Mouse (Mus musculus) small intestine, adult 2 months (tissue): ENCODE results near the gene 2510039O18Rik. TPM values are rescaled to one million over a fixed set of nuclear protein-coding genes. Genes with fewer than 3 reads are reported as not detected.
A peak's percentile ranks its signal among the peaks of the same experiment; 100 is the strongest.

Experiments used
- H3K27ac ChIP-seq: fragments of 200-500 bp; 2 replicates; pipeline ENCODE4 v1.5.1; 2012; ENCODE audit warnings: low read depth, low read length, control low read depth, inconsistent platforms; ENCODE audit not compliant: insufficient read depth
- H3K27me3 ChIP-seq: fragments of 200-500 bp; 2 replicates; pipeline ENCODE4 v1.6.1; 2012; ENCODE audit warnings: mild to moderate bottlenecking, moderate library complexity, low read length, inconsistent platforms; ENCODE audit not compliant: control insufficient read depth, insufficient read depth
- H3K36me3 ChIP-seq: fragments of 200-500 bp; 2 replicates; pipeline ENCODE4 v1.6.1; 2012; ENCODE audit warnings: mild to moderate bottlenecking, low read length, control low read depth, inconsistent platforms; ENCODE audit not compliant: control insufficient read depth, insufficient read depth
- H3K4me1 ChIP-seq: fragments of 200-500 bp; 2 replicates; pipeline ENCODE4 v1.6.1; 2012; ENCODE audit warnings: low read length, inconsistent platforms, mixed read lengths; ENCODE audit not compliant: control insufficient read depth, insufficient read depth, insufficient read length
- H3K4me3 ChIP-seq: fragments of 200-500 bp; 2 replicates; pipeline ENCODE4 v1.5.1; 2012; ENCODE audit warnings: low read depth, mild to moderate bottlenecking, control low read depth, inconsistent platforms, low read length, moderate library complexity
- CTCF ChIP-seq: fragments of 200-500 bp; IDR thresholded peaks from 2 replicates; pipeline ENCODE4 v1.5.1; 2012; ENCODE audit warnings: low read depth, mild to moderate bottlenecking, control low read depth, inconsistent platforms, low read length, moderate library complexity, mixed read lengths; ENCODE audit not compliant: insufficient replicate concordance, insufficient read length; ENCODE audit errors: extremely low read depth
- POLR2A ChIP-seq: fragments of 200-500 bp; IDR thresholded peaks from 2 replicates; pipeline ENCODE4 v1.6.1; 2012; ENCODE audit warnings: low read depth, mild to moderate bottlenecking, control low read depth, inconsistent platforms, low read length, moderate library complexity
- WGBS: fragments of 180-500 bp; shearing (Covaris S2); methylation state at CpG from one replicate; pipeline ENCODE4 v1.1.7; 2018; 5-methylcytosine and 5-hydroxymethylcytosine counted together
- polyA plus RNA-seq: library from polyadenylated mRNA; depleted of rRNA; stranded (reverse); fragments of >200 nt; gene quantifications from 2 replicates; pipeline ENCODE4 v1.2.3, GENCODE M21; 2012

2510039O18Rik gene
- polyA plus RNA-seq, 1 experiment = 209 TPM

DNA sequence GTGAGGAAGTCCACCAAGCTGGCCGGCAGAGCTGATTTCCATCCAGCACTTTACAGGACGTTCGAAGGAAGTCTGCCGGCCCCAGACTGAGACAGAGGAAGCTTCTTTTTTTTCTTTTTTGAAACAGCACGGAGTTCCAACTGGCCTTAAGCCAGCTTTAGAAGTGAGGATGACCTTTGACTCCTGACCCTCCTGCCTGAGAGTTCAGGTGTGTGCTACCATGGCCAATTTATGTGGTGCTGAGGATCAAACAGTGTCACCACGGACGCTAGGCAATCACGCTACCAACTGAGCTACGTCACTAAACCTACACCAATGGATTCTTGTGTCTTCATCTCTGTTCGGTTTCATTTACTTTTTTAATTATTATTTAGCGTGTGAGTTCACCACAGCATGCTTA, 18.4 kb upstream of the 2510039O18Rik start:
- no peaks in the 10 kb centered on the region for H3K4me1 ChIP-seq
- H3K27ac ChIP-seq = no peak overlapping the region
- H3K27me3 ChIP-seq = no peaks in the 10 kb centered on the region
- TF ChIP-seq POLR2A (no peak), CTCF (no peak)
- no peaks in the 10 kb centered on the region for H3K36me3 ChIP-seq
- 68% methylated on average over 11 of the region's 11 CpGs for WGBS
- H3K4me3 ChIP-seq = no peak overlapping the region

DNA sequence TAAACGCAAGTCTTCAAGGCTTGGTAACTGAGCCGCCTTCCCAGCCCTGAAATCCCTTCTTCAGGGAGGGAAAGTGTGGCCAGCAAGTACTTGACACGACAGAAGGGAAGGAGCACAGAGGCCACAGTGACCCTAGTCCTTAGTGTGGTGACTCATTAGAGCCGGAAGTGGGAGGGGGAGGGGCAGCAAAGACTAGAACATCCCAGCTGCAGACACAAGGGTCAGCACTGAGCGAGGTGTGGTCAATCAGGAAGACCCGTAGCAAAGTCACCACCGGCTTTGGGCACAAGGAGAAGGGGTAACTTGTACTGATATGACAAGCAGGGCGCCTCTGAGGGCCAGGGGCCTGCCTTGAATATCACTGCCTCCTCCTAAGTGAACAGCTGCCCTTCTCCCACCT, 13.0 kb upstream of the 2510039O18Rik start:
- no peaks in the 10 kb centered on the region for H3K27me3 ChIP-seq
- H3K36me3 ChIP-seq = no peaks in the 10 kb centered on the region
- TF ChIP-seq POLR2A (no peak), CTCF (no peak)
- H3K4me3 ChIP-seq = no peak overlapping the region
- no peak overlapping the region for H3K27ac ChIP-seq
- peaks cover 4% of the 10 kb centered on the region; the same call in 1 of the 2 replicates for H3K4me1 ChIP-seq
- 42% methylated on average over 8 of the region's 8 CpGs for WGBS

DNA sequence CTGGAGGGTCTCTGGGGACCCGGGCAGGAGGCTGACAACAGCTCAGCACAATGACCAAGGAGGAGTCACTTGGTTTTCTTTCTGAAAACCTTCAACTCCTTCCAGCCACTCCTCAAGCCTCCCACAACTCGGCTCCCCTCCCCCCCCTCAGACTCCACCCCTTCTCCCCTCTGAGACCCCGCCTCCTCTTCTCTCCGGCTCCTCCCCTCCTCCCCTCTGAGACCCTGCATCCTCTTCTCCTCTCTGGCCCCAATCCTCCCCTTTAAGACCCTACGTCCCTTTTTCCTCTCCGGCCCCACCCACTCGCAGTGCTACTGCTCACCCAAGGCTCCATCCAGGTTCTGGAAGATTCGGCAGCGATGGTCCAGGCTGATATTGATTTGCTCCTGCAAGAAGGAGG, 12.6 kb upstream of the 2510039O18Rik start:
- Histone ChIP-seq H3K36me3 (no peaks in the 10 kb centered on the region), H3K4me3 (no peak overlapping the region), H3K27ac (no peak overlapping the region), H3K4me1 (peaks cover 4% of the 10 kb centered on the region; the same call in 1 of the 2 replicates), H3K27me3 (no peaks in the 10 kb centered on the region)
- TF ChIP-seq CTCF (no peak), POLR2A (no peak)
- 36% methylated on average over 9 of the region's 9 CpGs for WGBS

DNA sequence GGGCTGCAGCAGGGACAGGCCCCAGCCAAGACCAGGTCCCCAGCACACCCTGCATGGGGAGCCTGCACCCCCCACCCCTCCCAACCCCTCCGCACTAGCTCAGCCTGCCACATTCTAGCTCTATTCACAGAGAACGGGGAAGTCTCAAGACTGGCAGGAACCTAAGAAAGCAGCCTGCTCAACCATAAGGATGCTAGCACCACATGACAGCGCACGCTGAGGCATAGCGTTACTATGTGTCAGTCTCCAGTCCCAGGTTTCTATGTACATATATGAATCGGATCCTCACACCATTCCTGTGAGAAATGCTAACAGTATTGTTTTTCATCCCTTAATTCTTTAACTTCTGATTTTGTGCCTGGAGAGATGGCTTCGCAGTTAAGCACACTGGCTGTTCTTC, 12.2 kb upstream of the 2510039O18Rik start:
- Histone ChIP-seq H3K27ac (no peak overlapping the region), H3K36me3 (no peaks in the 10 kb centered on the region), H3K4me3 (no peak overlapping the region), H3K4me1 (peaks cover 4% of the 10 kb centered on the region; the same call in 1 of the 2 replicates), H3K27me3 (no peaks in the 10 kb centered on the region)
- 81% methylated on average over 7 of the region's 7 CpGs for WGBS
- TF ChIP-seq POLR2A (no peak), CTCF (no peak)

DNA sequence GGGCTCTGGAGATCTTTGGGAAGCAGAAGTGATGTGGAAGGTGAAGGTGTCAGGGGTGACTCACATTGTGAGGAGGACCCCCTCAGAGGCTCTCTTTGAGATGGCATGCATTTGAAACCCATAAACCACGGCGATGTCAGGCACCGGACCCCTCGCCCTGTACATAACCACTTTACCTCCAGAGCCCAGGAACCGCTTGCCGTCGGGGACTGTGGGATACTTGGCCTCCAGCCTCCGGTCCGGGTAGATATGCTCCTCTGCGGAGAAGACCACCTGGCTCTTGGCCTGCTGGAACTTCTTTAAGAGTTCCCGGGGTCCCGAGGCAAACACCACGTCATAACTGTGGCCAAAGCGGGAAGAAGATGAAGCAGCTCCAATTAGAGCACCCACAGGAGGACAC, 9.7 kb upstream of the 2510039O18Rik start:
- Histone ChIP-seq H3K36me3 (no peaks in the 10 kb centered on the region), H3K4me1 (peaks cover 6% of the 10 kb centered on the region; the same call in 1 of the 2 replicates), H3K27ac (no peak overlapping the region), H3K4me3 (no peak overlapping the region), H3K27me3 (no peaks in the 10 kb centered on the region)
- no peak for TF ChIP-seq CTCF
- TF ChIP-seq POLR2A = no peak
- 92% methylated on average over 14 of the region's 14 CpGs for WGBS

DNA sequence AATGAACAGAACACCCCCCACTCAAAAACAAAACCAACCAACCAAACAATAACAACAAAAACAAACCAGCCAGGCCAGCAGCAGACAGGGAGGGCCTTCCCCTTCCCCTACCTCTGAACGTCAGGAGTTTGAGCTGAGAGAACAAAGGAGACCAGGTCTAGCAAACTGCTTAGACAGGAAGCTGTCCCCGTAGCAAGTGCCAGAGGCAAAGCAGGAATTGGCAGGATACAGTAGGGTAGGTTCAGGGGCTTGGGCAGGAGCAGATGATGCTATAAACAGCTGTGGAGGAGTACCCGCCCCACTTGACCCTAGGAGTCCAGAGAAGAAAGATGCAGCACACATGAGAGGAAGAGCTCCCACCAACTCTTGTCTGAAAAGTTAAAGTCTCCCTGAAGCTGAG, 6.6 kb upstream of the 2510039O18Rik start:
- no peak for TF ChIP-seq POLR2A
- no peak for TF ChIP-seq CTCF
- H3K4me3 ChIP-seq = no peak overlapping the region
- no peaks in the 10 kb centered on the region for H3K36me3 ChIP-seq
- no peak overlapping the region for H3K27ac ChIP-seq
- peaks cover 2% of the 10 kb centered on the region; the same call in 1 of the 2 replicates for H3K4me1 ChIP-seq
- H3K27me3 ChIP-seq = no peaks in the 10 kb centered on the region
- WGBS = 62% methylated on average over 3 of the region's 3 CpGs

DNA sequence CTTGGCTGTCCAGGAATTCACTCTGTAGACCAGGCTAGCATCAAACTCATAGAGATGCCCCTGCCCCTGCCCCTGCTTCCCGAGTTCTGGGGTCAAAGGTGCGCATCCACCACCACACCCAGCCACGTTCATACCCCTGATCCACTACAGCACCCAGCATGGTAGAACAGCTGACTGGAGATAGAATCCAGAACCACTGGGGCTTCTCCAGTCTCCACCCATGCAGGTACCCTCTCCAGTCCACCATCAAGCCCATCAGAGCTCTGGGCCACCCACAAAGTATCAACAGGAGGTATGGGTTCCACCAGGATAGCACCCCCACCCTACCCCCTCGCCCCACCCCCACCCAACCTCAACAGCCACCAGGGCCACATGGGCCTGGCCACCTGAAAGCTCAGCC, 6.1 kb upstream of the 2510039O18Rik start:
- H3K4me1 ChIP-seq = peaks cover 2% of the 10 kb centered on the region; the same call in 1 of the 2 replicates
- TF ChIP-seq CTCF (no peak), POLR2A (no peak)
- no peaks in the 10 kb centered on the region for H3K27me3 ChIP-seq
- 50% methylated on average over 4 of the region's 4 CpGs for WGBS
- no peak overlapping the region for H3K27ac ChIP-seq
- no peak overlapping the region for H3K4me3 ChIP-seq
- H3K36me3 ChIP-seq = no peaks in the 10 kb centered on the region

DNA sequence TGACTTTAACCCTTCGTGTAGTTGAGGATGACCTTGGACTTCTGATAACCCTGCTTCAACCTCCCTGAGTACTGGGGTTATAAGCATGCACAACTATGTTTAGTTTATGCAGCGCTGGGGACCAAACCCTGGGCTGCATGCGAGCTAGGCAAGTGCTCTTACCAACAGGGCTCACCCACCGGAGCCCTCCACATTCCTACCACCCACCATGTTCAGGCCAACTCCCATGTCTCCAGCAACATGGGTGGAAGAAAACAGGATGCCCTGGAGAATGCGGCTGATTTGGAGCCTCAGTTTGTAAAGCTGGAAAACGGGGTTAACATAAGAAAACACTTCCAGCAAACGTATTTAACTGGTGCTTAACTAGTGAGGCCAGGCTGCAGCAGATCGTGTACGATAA, 4.8 kb upstream of the 2510039O18Rik start:
- TF ChIP-seq POLR2A = no peak
- TF ChIP-seq CTCF = no peak
- WGBS = 18% methylated on average over 9 of the region's 9 CpGs
- Histone ChIP-seq H3K27me3 (no peaks in the 10 kb centered on the region), H3K36me3 (no peaks in the 10 kb centered on the region), H3K4me3 (peak overlapping the region; percentile 80), H3K4me1 (peaks cover 2% of the 10 kb centered on the region; the same call in 1 of the 2 replicates), H3K27ac (0 out of 2 replicates have a peak overlapping the region, but pooled peaks have one; percentile 10)
